Mouse (Mus musculus) brain, adult 2 months (tissue): ENCODE data around the gene Abhd6.
A peak's percentile ranks its signal among the peaks of the same experiment; 100 is the strongest.

ENCODE experiments used
- DNase-seq: peaks from one replicate; pipeline ENCODE4 v3.0.0; 2011; ENCODE audit warnings: low read depth, low spot score

Abhd6 gene

GRCm38 (mm10) chr14:8059938-8060337 lies 57.2 kb downstream of the Abhd6 start:
- no peak for DNase-seq

GRCm38 (mm10) chr14:8062076-8062475 lies 59.4 kb downstream of the Abhd6 start:
- no peak for DNase-seq

- peak; percentile 86 for DNase-seq
Measured at GRCm38 (mm10) chr14:8062537-8063301, 60.0 kb downstream of the Abhd6 start.

GRCm38 (mm10) chr14:8063835-8064785 lies 61.4 kb downstream of the Abhd6 start:
- DNase-seq: no peak

- peak; percentile 98 for DNase-seq
Measured at GRCm38 (mm10) chr14:8080165-8080679, 77.5 kb downstream of the Abhd6 start, which contains the start of gene Rpp14. Rpp14 (plus strand) TSS chr14:8080367.

- DNase-seq: no peak
Measured at GRCm38 (mm10) chr14:8080718-8081117, 78.0 kb downstream of the Abhd6 start.

GRCm38 (mm10) chr14:8082949-8083348 lies 80.2 kb downstream of the Abhd6 start:
- no peak for DNase-seq

GRCm38 (mm10) chr14:8089016-8089415 lies 86.3 kb downstream of the Abhd6 start:
- DNase-seq: no peak

GRCm38 (mm10) chr14:8092573-8092972 lies 89.9 kb downstream of the Abhd6 start:
- peak; percentile 58 for DNase-seq

- no peak for DNase-seq
Measured at GRCm38 (mm10) chr14:8093427-8093826, 90.7 kb downstream of the Abhd6 start.

GRCm38 (mm10) chr14:8094931-8095561 lies 92.3 kb downstream of the Abhd6 start:
- DNase-seq: no peak

- DNase-seq: no peak
Measured at GRCm38 (mm10) chr14:8095562-8095950, 92.9 kb downstream of the Abhd6 start.

GRCm38 (mm10) chr14:8097978-8098686 lies 95.4 kb downstream of the Abhd6 start, which contains the start of gene Pxk:
Pxk (plus strand) TSS chr14:8098211.
- peak; percentile 97 for DNase-seq

GRCm38 (mm10) chr14:8098687-8098995 lies 95.9 kb downstream of the Abhd6 start:
- DNase-seq: peak; percentile 50

- peak; percentile 70 for DNase-seq
Measured at GRCm38 (mm10) chr14:8099561-8100021, 96.9 kb downstream of the Abhd6 start.

GRCm38 (mm10) chr14:8101886-8102285 lies 99.2 kb downstream of the Abhd6 start:
- DNase-seq: peak; percentile 69

- DNase-seq: no peak
Measured at GRCm38 (mm10) chr14:8102676-8103075, 100.0 kb downstream of the Abhd6 start.
